Mouse (Mus musculus) layer of hippocampus, postnatal 14 days (tissue): Measurements from ENCODE around the gene Cfl1. TPM values are rescaled to one million over a fixed set of nuclear protein-coding genes. Genes with fewer than 3 reads are reported as not detected.

ENCODE experiments used
- DNase-seq, 2 experiments: peaks; one replicate each; pipeline ENCODE4 v3.0.0; 2021 to 2022; ENCODE audit warnings: low spot score in 2 of 2, mixed read lengths in 1 of 2
- long read RNA-seq, 2 experiments: library from polyadenylated mRNA; stranded (forward); transcript quantifications; one replicate each; pipeline ENCODE4 v2.0.0; 2021
- total RNA-seq, 2 experiments: library from RNA; stranded (reverse); gene quantifications; 2 replicates each; pipeline ENCODE4 v1.2.3; 2021

The Cfl1 gene
- total RNA-seq, result 1,000 to 10,000 TPM; 1,666 to 1,748 TPM
- long read RNA-seq, experiment 1, transcript Cfl1-202 (4 exons, 2,354 nt), result major isoform, 817 of 930 reads
- long read RNA-seq, experiment 1, partial matches to known transcripts, result 0 of 930 reads
- long read RNA-seq, experiment 1, other reads (novel, unspliced or antisense), result 112 of 930 reads
- long read RNA-seq, experiment 2, transcript Cfl1-202 (4 exons, 2,354 nt), result major isoform, 1,401 of 1,725 reads
- long read RNA-seq, experiment 2, partial matches to known transcripts, result 26 of 1,725 reads
- long read RNA-seq, experiment 2, other reads (novel, unspliced or antisense), result 297 of 1,725 reads

GRCm38 (mm10) chr19:5490313-5490897 lies at the start of gene Cfl1:
Gene Cfl1, plus strand, starts transcription at chr19:5490455.
- DNase-seq, result peak; percentile 93 to 95

GRCm38 (mm10) chr19:5444371-5444908 lies 45.8 kb upstream of the Cfl1 start:
- DNase-seq, result no peak

GRCm38 (mm10) chr19:5444954-5445353 lies 45.3 kb upstream of the Cfl1 start:
- no peak for DNase-seq

GRCm38 (mm10) chr19:5445747-5446146 lies 44.5 kb upstream of the Cfl1 start:
- DNase-seq, result no peak

- DNase-seq, result peak in 1 of 2 experiments; percentile 53
Observed at GRCm38 (mm10) chr19:5447515-5448353, 42.5 kb upstream of the Cfl1 start, which contains the start of gene Fosl1. Gene Fosl1, plus strand, starts transcription at chr19:5447547.

- no peak for DNase-seq
Observed at GRCm38 (mm10) chr19:5448354-5449150, 41.7 kb upstream of the Cfl1 start.

- no peak for DNase-seq
Observed at GRCm38 (mm10) chr19:5449673-5450072, 40.6 kb upstream of the Cfl1 start.

GRCm38 (mm10) chr19:5451766-5452165 lies 38.5 kb upstream of the Cfl1 start:
- no peak for DNase-seq

- DNase-seq, result no peak
Observed at GRCm38 (mm10) chr19:5455037-5455436, 35.2 kb upstream of the Cfl1 start.

- DNase-seq, result no peak
Observed at GRCm38 (mm10) chr19:5455568-5455967, 34.7 kb upstream of the Cfl1 start.

- no peak for DNase-seq
Observed at GRCm38 (mm10) chr19:5456241-5456921, 33.9 kb upstream of the Cfl1 start.

- DNase-seq, result peak; percentile 96 to 97
Observed at GRCm38 (mm10) chr19:5456922-5457745, 33.1 kb upstream of the Cfl1 start.

- no peak for DNase-seq
Observed at GRCm38 (mm10) chr19:5457746-5458442, 32.4 kb upstream of the Cfl1 start, which contains the start of gene Ccdc85b. Gene Ccdc85b, minus strand, starts transcription at chr19:5457894.

GRCm38 (mm10) chr19:5459019-5459418 lies 31.2 kb upstream of the Cfl1 start:
- DNase-seq, result peak in 1 of 2 experiments; percentile 62

- no peak for DNase-seq
Observed at GRCm38 (mm10) chr19:5459896-5460295, 30.4 kb upstream of the Cfl1 start.

GRCm38 (mm10) chr19:5460465-5460911 lies 29.8 kb upstream of the Cfl1 start, which contains the start of gene Fibp:
Gene Fibp, plus strand, starts transcription at chr19:5460615.
- peak; percentile 87 to 91 for DNase-seq

GRCm38 (mm10) chr19:5461411-5461810 lies 28.8 kb upstream of the Cfl1 start:
- DNase-seq, result no peak

- DNase-seq, result no peak
Observed at GRCm38 (mm10) chr19:5463212-5463611, 27.0 kb upstream of the Cfl1 start.
